Mouse (Mus musculus): ENCODE results near the gene Ces4a.
"Not testable (repeated sequence)": the region's sequence is repeated elsewhere in the genome, so short reads cannot be mapped to it uniquely, and the experiment has no call there.

The Ces4a gene

GRCm38 (mm10) chr8:105131509-105131908 lies at the start of gene Ces4a:
Gene Ces4a, plus strand, starts transcription at chr8:105131800.
- DNase-seq: no peak

- DNase-seq: no peak
Observed at GRCm38 (mm10) chr8:105083449-105084050, 48.0 kb upstream of the Ces4a start, which contains the start of gene Ces3b. Gene Ces3b, plus strand, starts transcription at chr8:105083753.

DNA sequence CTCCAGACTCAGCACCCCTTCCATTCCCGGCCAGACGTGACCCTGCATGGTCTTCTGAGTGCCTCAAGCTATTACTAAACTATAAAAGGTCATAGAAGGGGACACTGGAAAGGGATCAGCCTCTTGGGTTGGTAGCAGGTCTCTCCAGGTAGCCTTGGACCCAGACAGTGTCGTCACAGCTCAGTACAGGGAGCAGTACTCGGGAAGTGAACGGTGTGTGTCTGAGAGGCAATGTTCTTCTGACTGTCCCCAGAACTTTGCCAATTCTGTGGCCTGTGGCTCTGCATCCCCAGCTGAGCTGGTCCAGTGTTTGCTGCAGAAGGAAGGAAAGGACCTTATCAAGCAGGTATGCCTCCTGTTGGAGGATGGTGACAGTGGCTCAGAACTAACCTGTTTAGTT lies 43.4 kb upstream of the Ces4a start:
- DNase-seq: not testable (repeated sequence)

DNA sequence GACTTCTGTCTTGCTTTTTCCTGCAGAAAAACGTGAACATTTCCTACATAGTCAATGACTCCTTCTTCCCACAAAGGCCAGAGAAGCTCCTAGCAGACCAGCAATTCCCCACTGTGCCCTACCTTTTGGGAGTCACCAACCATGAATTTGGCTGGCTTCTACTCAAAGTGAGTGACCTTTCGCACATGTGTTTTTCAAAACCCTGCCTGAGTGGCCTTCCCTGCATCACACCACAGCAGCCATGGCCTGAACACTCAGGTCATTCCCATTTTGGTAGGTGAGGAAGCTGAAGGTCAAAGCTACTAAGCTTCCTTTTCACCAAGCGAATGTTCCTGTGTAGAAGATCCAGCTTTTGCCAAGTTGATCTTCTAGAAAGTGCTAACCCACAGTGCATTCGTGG lies 43.0 kb upstream of the Ces4a start:
- DNase-seq: no peak

DNA sequence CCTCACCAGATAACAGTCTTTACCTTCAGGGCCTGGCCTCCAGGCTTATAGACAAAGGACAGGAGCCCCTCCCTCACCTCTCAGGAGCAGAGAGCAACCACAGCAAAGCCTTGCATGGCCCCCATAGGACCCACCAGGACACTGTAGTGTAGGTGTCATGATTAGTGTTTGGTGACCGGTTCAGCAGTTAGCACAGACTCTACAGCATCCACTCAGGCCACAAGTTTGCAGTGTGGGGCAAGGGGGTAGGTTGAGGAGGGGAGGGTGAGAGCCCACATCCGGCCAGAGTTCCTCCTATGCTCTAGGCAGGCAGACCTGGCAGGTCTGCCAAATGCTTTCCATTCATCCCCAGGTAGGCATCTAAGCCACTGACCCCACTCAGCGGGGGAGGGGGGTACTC lies 37.6 kb upstream of the Ces4a start:
- DNase-seq: no peak

- DNase-seq: not testable (repeated sequence)
Observed at GRCm38 (mm10) chr8:105102101-105102785, 29.4 kb upstream of the Ces4a start.

- not testable (repeated sequence) for DNase-seq
Observed at GRCm38 (mm10) chr8:105103701-105104100, 27.9 kb upstream of the Ces4a start.

DNA sequence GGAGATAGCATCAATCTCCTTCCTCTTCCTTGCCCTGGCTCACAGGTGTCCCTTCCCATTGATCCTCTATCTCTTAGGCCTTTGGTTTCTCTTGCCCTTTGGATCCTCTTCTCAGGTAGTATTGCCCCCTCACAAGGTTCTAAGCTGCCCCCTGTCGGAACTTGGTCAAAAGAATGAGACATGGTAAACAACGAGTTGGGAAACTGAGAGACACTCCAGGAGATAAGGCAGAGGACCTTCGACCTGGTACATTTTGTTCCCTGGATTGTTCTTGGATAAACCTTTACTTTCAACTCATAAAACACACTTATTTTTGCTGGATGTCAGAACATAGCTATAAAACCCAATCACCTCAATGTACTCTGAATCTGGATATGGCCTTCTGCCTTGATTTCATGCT lies 27.4 kb upstream of the Ces4a start:
- DNase-seq: no peak

- DNase-seq: no peak
Observed at GRCm38 (mm10) chr8:105129864-105130263, 1.7 kb upstream of the Ces4a start.

GRCm38 (mm10) chr8:105138423-105138822 lies 6.8 kb downstream of the Ces4a start:
- DNase-seq: peak; percentile 69

DNA sequence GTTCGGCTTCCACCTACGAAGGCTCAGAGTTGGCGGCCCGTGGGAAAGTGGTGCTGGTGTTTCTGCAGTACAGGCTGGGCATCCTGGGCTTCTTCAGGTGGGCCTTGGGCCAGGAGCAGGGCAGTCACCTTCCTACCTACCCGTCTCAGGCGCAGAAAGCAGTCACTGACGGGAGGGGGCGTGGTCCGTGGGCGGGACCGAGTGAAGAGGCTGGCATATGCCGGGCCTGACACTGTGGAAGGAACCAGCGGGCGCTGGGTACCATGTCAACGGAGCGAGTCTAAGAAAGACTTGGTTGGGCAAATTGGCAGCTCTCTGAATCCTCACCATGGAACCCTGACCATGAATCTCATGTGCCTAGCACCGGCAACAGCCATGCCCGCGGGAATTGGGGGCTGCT lies 10.8 kb downstream of the Ces4a start:
- no peak for DNase-seq

- DNase-seq: no peak
Observed at GRCm38 (mm10) chr8:105151654-105152053, 20.1 kb downstream of the Ces4a start.

DNA sequence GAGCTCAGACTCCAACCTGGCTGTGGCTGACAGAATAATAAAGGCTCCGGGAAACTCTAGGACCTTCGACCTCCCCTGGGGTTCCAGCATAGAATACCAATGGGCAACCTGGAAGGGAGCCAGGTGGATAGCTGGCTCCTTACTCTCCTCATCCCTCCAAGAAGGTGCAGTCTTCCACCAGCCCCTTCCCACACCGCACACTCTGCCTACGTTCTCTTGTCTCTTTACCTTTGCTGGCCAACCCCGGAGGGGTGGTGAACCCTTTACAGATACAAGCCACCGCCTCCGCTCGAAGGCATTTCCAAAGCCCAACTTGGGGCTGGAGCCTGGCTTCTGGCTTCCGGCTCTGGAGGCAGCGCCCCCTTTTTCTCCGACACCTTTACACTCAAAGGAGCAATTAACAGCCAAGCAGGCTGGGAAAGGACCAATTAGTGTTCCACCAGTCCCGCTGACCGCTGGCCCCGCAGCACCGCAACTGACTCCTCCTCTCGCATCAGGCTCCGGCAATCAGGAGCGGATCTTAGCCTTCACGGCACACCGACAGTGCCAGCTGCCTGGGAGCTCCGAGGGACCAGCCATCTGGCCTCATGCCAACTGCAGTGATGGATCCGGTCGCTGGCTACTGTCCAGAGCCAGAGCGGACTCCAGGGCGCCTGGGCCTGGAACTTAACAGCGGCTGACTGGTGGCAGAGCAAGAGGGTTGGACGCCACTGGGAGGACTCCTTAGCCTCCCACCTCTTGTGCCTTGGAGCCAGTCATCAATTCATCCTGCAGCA lies 21.2 kb downstream of the Ces4a start:
- peak; percentile 98 for DNase-seq

DNA sequence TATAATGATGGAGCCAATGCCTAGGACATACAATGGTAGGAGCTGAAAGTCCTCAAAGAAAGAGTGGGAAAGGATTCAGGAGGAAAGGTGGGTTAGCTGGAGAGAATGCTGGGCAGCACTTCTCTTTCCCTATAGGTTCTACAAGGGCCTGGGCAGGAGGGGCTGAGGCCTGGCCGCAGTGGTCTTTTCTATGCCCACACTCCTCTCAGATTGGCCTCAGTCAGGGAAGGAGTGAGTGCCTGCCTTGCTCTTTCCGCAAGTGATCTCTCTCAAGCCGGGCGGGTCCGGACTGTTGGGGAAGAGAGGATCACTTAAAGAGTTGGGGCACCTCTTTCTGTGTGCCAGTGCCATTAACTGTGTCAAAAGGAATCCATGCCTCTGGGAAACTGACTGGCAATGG lies 22.7 kb downstream of the Ces4a start:
- no peak for DNase-seq

GRCm38 (mm10) chr8:105155091-105155745 lies 23.6 kb downstream of the Ces4a start:
- no peak for DNase-seq

DNA sequence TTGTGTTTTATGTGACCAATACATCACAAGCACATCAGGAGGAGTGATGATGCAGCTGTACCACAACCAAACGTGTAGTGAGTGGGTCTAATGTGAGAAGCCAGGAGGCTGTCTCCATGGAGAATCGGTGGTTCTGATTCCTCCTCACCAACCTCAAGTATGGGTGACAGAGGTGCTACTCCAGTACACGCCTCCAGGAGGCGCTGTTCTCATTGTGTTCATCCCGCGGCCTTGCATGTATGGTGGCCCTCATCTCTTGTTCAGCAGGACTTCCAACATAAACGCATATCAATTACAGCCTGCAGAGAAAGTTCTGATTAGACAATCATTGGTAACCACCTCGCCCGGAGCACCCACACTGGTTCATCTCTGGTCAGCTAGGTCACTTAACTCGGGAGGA lies 26.0 kb downstream of the Ces4a start:
- peak; percentile 52 for DNase-seq

- DNase-seq: no peak
Observed at GRCm38 (mm10) chr8:105158084-105158483, 26.5 kb downstream of the Ces4a start.

DNA sequence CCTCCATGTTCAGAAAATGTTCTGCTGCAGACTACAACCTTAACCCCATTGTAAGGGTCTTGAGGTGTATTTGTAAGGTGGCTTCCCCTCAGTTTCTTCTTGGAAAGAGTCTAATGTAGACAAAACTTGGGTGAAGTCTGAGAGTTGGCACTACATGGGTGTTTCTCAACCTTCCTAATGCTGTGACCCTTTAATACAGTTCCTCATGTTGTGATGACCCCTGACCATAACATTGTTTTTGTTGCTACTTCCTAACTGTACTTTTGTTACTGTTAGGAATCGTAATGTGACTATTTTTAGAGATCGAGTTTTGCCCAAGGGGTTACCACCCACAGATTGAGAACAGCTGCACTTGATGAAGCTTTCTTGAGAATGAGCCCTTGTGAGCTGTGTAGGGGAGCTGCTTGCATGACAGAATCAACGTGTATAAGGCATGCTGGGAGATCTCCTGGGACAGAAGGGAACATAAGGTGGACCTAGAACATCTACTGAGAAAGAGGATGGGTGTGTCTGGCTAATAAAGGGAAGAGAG lies 29.6 kb downstream of the Ces4a start:
- no peak for DNase-seq

- no peak for DNase-seq
Observed at GRCm38 (mm10) chr8:105164272-105164902, 32.8 kb downstream of the Ces4a start.

DNA sequence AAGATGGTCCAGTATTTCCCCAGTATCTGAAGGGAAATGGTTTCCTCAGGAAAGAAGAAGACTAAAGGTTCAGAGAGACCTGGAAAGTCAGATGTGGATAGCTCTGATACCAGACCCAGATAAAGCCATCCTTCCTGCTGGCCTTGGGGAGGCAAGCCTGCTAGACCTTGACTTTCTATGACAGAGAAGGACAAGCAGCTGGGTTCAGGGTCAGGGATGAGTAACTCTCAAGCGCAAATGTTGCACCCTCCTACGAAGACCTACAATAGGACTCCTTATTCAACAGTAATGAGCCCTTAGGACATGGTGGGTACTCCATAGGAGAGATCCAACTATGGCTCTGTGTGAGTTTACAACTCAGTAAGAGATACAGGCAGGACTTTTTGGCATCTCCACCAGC lies 33.6 kb downstream of the Ces4a start:
- DNase-seq: no peak

- no peak for DNase-seq
Observed at GRCm38 (mm10) chr8:105167116-105167515, 35.5 kb downstream of the Ces4a start.

DNA sequence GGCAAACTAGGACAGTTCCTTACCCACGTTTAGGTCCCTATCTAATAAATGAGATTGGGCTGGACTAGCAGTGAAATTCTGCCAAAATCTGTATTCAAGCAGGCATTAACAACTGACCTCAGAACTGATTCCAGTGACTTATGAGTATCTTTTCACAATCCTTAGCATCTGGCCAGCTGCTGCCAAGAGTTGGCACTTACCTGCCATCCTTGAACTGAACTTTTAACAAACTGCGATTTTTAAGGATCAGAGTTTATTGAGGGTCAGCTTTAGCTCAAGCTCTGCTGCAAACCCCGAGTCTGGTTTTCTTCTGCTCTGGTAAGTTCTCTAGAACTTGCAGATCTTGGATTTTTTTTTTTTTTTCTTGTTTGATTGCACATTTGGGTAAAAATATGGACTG lies 38.0 kb downstream of the Ces4a start:
- no peak for DNase-seq

GRCm38 (mm10) chr8:105170041-105170380 lies 38.4 kb downstream of the Ces4a start:
- DNase-seq: no peak

Data from retina, postnatal 1 day (tissue).